Mouse (Mus musculus): Measurements from ENCODE around the gene Ppm1l.

The Ppm1l gene

GRCm38 (mm10) chr3:69469463-69470141 is 152.9 kb downstream of the Ppm1l start:
- H3K4me1 ChIP-seq (replicated peaks; ENCODE audit: low read depth, low read length) = peaks cover 11% of the 10 kb centered on the region; the same call in 1 of the 2 replicates
- H3K4me3 ChIP-seq (replicated peaks; ENCODE audit: low read length) = no peak overlapping the region
- no peaks in the 10 kb centered on the region for H3K36me3 ChIP-seq (ENCODE audit: insufficient read depth, low read length)
- TF ChIP-seq NANOG (IDR thresholded peaks at IDR 0.05; ENCODE audit: borderline replicate concordance, low read length) (no peak), CTCF (conservative IDR thresholded peaks at IDR 0.05; ENCODE audit: low read length) (no peak), POU5F1 (IDR thresholded peaks at IDR 0.05; ENCODE audit: borderline replicate concordance, low read length) (no peak)
- peaks cover 9% of the 10 kb centered on the region; the same call in 1 of the 2 replicates for H3K9me3 ChIP-seq (ENCODE audit: low read length)
- no peaks in the 10 kb centered on the region for H3K27me3 ChIP-seq (ENCODE audit: insufficient read depth, low read length)

- H3K36me3 ChIP-seq (ENCODE audit: insufficient read depth, low read length) = no peaks in the 10 kb centered on the region
- H3K27me3 ChIP-seq (ENCODE audit: insufficient read depth, low read length) = no peaks in the 10 kb centered on the region
- no peak for TF ChIP-seq POU5F1 (IDR thresholded peaks at IDR 0.05; ENCODE audit: borderline replicate concordance, low read length)
- TF ChIP-seq CTCF (conservative IDR thresholded peaks at IDR 0.05; ENCODE audit: low read length) = no peak
- no peak overlapping the region for H3K4me3 ChIP-seq (replicated peaks; ENCODE audit: low read length)
- peaks cover 11% of the 10 kb centered on the region; the same call in 1 of the 2 replicates for H3K4me1 ChIP-seq (replicated peaks; ENCODE audit: low read depth, low read length)
- peaks cover 9% of the 10 kb centered on the region; the same call in 1 of the 2 replicates for H3K9me3 ChIP-seq (ENCODE audit: low read length)
These were observed 153.6 kb downstream of the Ppm1l start for GRCm38 (mm10) chr3:69470142-69470796.

- H3K27me3 ChIP-seq (ENCODE audit: insufficient read depth, low read length) = no peaks in the 10 kb centered on the region
- no peak overlapping the region for H3K4me3 ChIP-seq (replicated peaks; ENCODE audit: low read length)
- no peaks in the 10 kb centered on the region; the same call in 1 of the 2 replicates for H3K4me1 ChIP-seq (replicated peaks; ENCODE audit: low read depth, low read length)
- peaks cover 9% of the 10 kb centered on the region; the same call in 1 of the 2 replicates for H3K9me3 ChIP-seq (ENCODE audit: low read length)
- TF ChIP-seq NANOG (IDR thresholded peaks at IDR 0.05; ENCODE audit: borderline replicate concordance, low read length) (no peak), CTCF (conservative IDR thresholded peaks at IDR 0.05; ENCODE audit: low read length) (no peak), POU5F1 (IDR thresholded peaks at IDR 0.05; ENCODE audit: borderline replicate concordance, low read length) (no peak)
- no peaks in the 10 kb centered on the region for H3K36me3 ChIP-seq (ENCODE audit: insufficient read depth, low read length)
These were observed 159.3 kb downstream of the Ppm1l start for GRCm38 (mm10) chr3:69475850-69476450.

- no peak overlapping the region for H3K4me3 ChIP-seq (replicated peaks; ENCODE audit: low read length)
- no peaks in the 10 kb centered on the region for H3K27me3 ChIP-seq (ENCODE audit: insufficient read depth, low read length)
- TF ChIP-seq POU5F1 (IDR thresholded peaks at IDR 0.05; ENCODE audit: borderline replicate concordance, low read length) (no peak), NANOG (IDR thresholded peaks at IDR 0.05; ENCODE audit: borderline replicate concordance, low read length) (no peak), CTCF (conservative IDR thresholded peaks at IDR 0.05; ENCODE audit: low read length) (no peak)
- no peaks in the 10 kb centered on the region; the same call in 1 of the 2 replicates for H3K4me1 ChIP-seq (replicated peaks; ENCODE audit: low read depth, low read length)
- no peaks in the 10 kb centered on the region for H3K36me3 ChIP-seq (ENCODE audit: insufficient read depth, low read length)
- no peaks in the 10 kb centered on the region for H3K9me3 ChIP-seq (ENCODE audit: low read length)
These were observed 163.3 kb downstream of the Ppm1l start for GRCm38 (mm10) chr3:69479937-69480336.

GRCm38 (mm10) chr3:69481835-69482234 is 165.2 kb downstream of the Ppm1l start:
- no peaks in the 10 kb centered on the region for H3K9me3 ChIP-seq (ENCODE audit: low read length)
- TF ChIP-seq CTCF (conservative IDR thresholded peaks at IDR 0.05; ENCODE audit: low read length) (peak; percentile 90), NANOG (IDR thresholded peaks at IDR 0.05; ENCODE audit: borderline replicate concordance, low read length) (no peak)
- no peak overlapping the region for H3K4me3 ChIP-seq (replicated peaks; ENCODE audit: low read length)
- H3K36me3 ChIP-seq (ENCODE audit: insufficient read depth, low read length) = no peaks in the 10 kb centered on the region
- H3K27me3 ChIP-seq (ENCODE audit: insufficient read depth, low read length) = no peaks in the 10 kb centered on the region
- no peaks in the 10 kb centered on the region; the same call in 1 of the 2 replicates for H3K4me1 ChIP-seq (replicated peaks; ENCODE audit: low read depth, low read length)

GRCm38 (mm10) chr3:69484006-69484574 is 167.4 kb downstream of the Ppm1l start:
- Histone ChIP-seq H3K9me3 (ENCODE audit: low read length) (no peaks in the 10 kb centered on the region), H3K27me3 (ENCODE audit: insufficient read depth, low read length) (no peaks in the 10 kb centered on the region)
- TF ChIP-seq POU5F1 (IDR thresholded peaks at IDR 0.05; ENCODE audit: borderline replicate concordance, low read length) = no peak

GRCm38 (mm10) chr3:69484582-69484981 is 167.9 kb downstream of the Ppm1l start:
- H3K27me3 ChIP-seq (ENCODE audit: insufficient read depth, low read length) = no peaks in the 10 kb centered on the region
- no peak overlapping the region for H3K4me3 ChIP-seq (replicated peaks; ENCODE audit: low read length)
- no peaks in the 10 kb centered on the region for H3K36me3 ChIP-seq (ENCODE audit: insufficient read depth, low read length)
- H3K9me3 ChIP-seq (ENCODE audit: low read length) = no peaks in the 10 kb centered on the region
- TF ChIP-seq CTCF (conservative IDR thresholded peaks at IDR 0.05; ENCODE audit: low read length) = no peak
- TF ChIP-seq POU5F1 (IDR thresholded peaks at IDR 0.05; ENCODE audit: borderline replicate concordance, low read length) = no peak
- no peak for TF ChIP-seq NANOG (IDR thresholded peaks at IDR 0.05; ENCODE audit: borderline replicate concordance, low read length)
- no peaks in the 10 kb centered on the region for H3K4me1 ChIP-seq (replicated peaks; ENCODE audit: low read depth, low read length)

More at GRCm38 (mm10) chr3:69484006-69484574, 167.4 kb downstream of the Ppm1l start:
- no peak overlapping the region for H3K4me3 ChIP-seq (replicated peaks; ENCODE audit: low read length)
- H3K36me3 ChIP-seq (ENCODE audit: insufficient read depth, low read length) = no peaks in the 10 kb centered on the region
- no peaks in the 10 kb centered on the region for H3K4me1 ChIP-seq (replicated peaks; ENCODE audit: low read depth, low read length)

GRCm38 (mm10) chr3:69485347-69485746 is 168.7 kb downstream of the Ppm1l start:
- TF ChIP-seq CTCF (conservative IDR thresholded peaks at IDR 0.05; ENCODE audit: low read length) (no peak), POU5F1 (IDR thresholded peaks at IDR 0.05; ENCODE audit: borderline replicate concordance, low read length) (no peak)
- H3K9me3 ChIP-seq (ENCODE audit: low read length) = no peaks in the 10 kb centered on the region
- H3K4me3 ChIP-seq (replicated peaks; ENCODE audit: low read length) = no peak overlapping the region
- H3K27me3 ChIP-seq (ENCODE audit: insufficient read depth, low read length) = no peaks in the 10 kb centered on the region
- no peaks in the 10 kb centered on the region for H3K4me1 ChIP-seq (replicated peaks; ENCODE audit: low read depth, low read length)
- no peaks in the 10 kb centered on the region for H3K36me3 ChIP-seq (ENCODE audit: insufficient read depth, low read length)
